Mouse (Mus musculus) olfactory bulb, adult 2 months (tissue): ENCODE results near the gene Asf1b. TPM values are rescaled to one million over a fixed set of nuclear protein-coding genes. Genes with fewer than 3 reads are reported as not detected.
"Not testable (repeated sequence)": the region's sequence is repeated elsewhere in the genome, so short reads cannot be mapped to it uniquely, and the experiment has no call there.

Source experiments
- H3K27ac ChIP-seq: fragments of 200-500 bp; 2 replicates; pipeline ENCODE4 v1.5.1; 2012; ENCODE audit warnings: low read depth, low read length; ENCODE audit not compliant: insufficient read depth
- H3K4me1 ChIP-seq: fragments of 200-500 bp; 2 replicates; pipeline ENCODE4 v1.6.1; 2012; ENCODE audit warnings: low read length; ENCODE audit not compliant: control insufficient read depth, insufficient read depth
- H3K4me3 ChIP-seq: fragments of 200-500 bp; 2 replicates; pipeline ENCODE4 v1.5.1; 2012; ENCODE audit warnings: mild to moderate bottlenecking, low read depth, low read length, moderate library complexity; ENCODE audit not compliant: insufficient read depth
- CTCF ChIP-seq: fragments of 200-500 bp; IDR thresholded peaks from 2 replicates; pipeline ENCODE4 v1.5.1; 2012; ENCODE audit warnings: low read depth, mild to moderate bottlenecking, low read length, moderate library complexity; ENCODE audit not compliant: insufficient read depth
- POLR2A ChIP-seq: fragments of 200-500 bp; IDR thresholded peaks from 2 replicates; pipeline ENCODE4 v1.6.1; 2012; ENCODE audit warnings: mild to moderate bottlenecking, low read depth, low read length, moderate library complexity; ENCODE audit not compliant: insufficient read depth
- WGBS: fragments of 180-500 bp; shearing (Covaris S2); methylation state at CpG from one replicate; pipeline ENCODE4 v1.1.7; 2018; 5-methylcytosine and 5-hydroxymethylcytosine counted together
- polyA plus RNA-seq: library from polyadenylated mRNA; stranded (reverse); fragments of >200 nt; gene quantifications from 2 replicates; pipeline ENCODE4 v1.2.4, GENCODE M21; 2012; ENCODE audit warnings: low replicate concordance; ENCODE audit not compliant: missing spikeins, insufficient read depth, insufficient read length

The Asf1b gene
- polyA plus RNA-seq, 1 experiment = not detected

DNA sequence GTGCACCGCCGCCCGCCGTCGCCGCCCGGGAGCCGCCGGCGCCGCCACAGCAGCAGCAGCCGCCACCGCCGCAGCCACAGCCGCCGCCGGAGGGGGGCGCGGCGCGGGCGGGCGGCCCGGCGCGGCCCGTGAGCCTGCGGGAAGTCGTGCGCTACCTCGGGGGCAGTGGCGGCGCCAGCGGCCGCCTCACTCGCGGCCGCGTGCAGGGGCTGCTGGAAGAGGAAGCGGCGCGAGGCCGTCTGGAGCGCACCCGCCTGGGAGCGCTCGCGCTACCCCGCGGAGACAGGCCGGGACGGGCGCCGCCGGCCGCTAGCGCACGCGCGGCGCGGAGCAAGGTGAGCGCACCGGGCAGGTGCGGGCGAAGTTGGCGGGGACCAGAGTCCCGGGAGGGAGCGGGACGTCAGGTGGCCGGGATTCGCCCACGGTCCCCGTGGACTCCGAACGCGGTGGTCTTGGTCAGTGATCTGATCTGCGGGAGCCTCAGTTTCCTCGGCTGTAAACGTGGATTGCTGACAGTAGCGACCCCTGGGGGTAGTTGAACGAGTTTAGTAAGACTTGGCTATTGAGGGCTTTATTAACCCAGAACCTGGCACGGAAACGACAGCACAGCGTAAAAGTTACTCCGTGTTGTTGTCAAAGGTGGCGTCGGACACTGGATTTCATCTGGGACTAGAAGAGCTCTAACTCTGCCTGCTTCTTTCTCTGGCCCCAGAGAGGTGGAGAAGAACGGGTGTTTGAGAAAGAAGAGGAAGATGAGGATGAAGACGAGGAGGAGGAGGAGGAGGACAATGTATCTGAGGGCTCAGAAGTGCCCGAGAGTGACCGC is 43.1 kb downstream of the Asf1b start:
- Histone ChIP-seq H3K4me1 (peaks cover 20% of the 10 kb centered on the region), H3K4me3 (peak overlapping the region; percentile 69), H3K27ac (no peak overlapping the region)
- TF ChIP-seq POLR2A (no peak), CTCF (peak; percentile 54)
- WGBS = 18% methylated on average over 92 of the region's 92 CpGs

DNA sequence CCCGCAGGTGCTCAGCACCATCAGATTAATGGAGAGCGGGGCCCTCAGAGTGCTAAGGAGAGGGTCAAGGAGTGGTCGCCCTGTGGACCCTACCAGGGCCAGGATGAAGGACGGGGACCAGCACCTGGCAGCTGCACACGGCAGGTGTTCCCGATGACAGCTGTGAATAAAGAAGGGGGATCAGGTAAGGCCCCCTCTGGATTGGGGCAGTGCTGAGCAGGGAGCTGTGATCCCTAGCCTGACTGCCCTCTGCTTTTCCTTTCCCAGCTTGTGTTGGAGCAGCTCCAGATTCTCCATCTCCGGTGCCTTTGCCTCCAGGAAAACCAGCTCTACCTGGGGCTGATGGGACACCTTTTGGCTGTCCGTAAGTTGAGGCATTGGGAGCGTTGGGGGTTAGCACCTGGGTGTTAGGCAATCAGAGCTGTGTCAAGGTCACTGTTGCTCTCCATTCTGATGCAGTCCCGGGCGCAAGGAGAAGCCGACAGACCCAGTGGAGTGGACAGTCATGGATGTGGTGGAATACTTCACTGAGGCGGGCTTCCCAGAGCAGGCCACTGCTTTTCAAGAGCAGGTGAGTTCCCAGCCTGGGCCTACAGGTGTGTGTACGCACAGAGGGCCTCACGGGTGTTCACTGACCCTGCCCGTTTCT is 43.9 kb downstream of the Asf1b start:
- TF ChIP-seq POLR2A (no peak), CTCF (no peak)
- WGBS = 72% methylated on average over 16 of the region's 16 CpGs
- Histone ChIP-seq H3K4me3 (no peak overlapping the region; the same call in 1 of the 2 replicates), H3K4me1 (peaks cover 20% of the 10 kb centered on the region), H3K27ac (no peak overlapping the region)

DNA sequence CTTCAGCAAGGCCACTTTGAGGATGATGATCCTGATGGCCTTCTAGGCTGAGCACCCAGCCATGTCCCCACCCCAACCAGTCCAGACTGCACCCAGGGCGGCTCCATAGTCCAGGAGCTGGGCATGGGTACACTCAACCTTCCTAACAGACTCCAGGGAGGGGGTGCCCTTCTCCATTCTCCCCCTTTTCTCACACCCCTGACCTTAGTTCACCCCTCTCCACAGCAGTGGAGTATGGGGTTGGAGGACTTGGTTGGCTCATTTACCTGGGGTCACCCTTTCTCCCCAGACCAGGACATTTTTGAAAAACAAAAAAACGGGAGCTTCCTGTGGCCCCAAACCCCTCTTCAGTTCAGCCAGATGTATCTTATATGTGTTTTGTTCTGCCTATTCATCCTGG is 44.5 kb downstream of the Asf1b start:
- WGBS = 93% methylated on average over 2 of the region's 2 CpGs
- no peak for TF ChIP-seq CTCF
- no peak for TF ChIP-seq POLR2A
- no peak overlapping the region for H3K27ac ChIP-seq
- H3K4me3 ChIP-seq = no peak overlapping the region
- peaks cover 24% of the 10 kb centered on the region for H3K4me1 ChIP-seq

DNA sequence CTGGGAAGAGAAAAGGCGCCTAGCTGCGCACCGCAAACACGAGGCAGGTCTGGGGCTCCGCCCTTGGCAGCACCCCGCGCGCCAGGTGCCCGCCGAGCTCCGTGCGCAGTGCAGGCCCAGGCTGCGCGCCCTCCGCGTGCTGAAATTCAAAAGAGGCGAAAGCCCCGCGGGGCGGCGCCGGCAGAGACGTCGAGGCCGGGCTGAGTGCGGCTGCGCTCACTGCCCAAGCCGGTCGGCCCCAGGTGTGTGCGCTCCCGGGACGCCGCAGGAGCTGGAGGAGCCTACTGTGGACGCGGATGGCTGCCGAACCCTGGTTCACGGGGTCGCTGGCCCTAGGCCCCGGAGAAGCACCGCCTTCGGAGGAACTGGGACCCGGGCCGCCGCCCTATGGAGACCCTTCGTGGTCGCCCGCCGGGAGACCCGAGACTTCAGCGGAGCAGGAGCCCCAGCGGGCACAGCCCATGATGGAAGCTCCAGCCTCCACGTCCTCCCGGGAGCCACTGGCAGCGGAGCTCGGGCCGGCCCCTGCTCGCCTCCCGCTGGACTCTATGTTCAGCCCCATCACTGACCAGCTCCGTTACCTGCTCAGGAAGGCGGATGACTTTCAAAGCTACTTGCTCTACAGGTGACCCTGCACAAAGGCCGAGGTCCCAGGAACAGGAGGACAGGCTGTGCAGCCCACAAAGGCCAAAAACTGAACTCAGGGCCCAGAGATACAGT is 46.1 kb downstream of the Asf1b start, which contains the start of gene 1700067K01Rik:
Gene 1700067K01Rik (plus strand): TSS at position 222 of the 720 bp plus-strand sequence.
- Histone ChIP-seq H3K4me1 (peaks cover 27% of the 10 kb centered on the region), H3K27ac (no peak within 1 kb of the TSS), H3K4me3 (no peak within 1 kb of the TSS)
- WGBS = 61% methylated on average over 61 of the region's 61 CpGs
- TF ChIP-seq POLR2A (no peak), CTCF (no peak)

DNA sequence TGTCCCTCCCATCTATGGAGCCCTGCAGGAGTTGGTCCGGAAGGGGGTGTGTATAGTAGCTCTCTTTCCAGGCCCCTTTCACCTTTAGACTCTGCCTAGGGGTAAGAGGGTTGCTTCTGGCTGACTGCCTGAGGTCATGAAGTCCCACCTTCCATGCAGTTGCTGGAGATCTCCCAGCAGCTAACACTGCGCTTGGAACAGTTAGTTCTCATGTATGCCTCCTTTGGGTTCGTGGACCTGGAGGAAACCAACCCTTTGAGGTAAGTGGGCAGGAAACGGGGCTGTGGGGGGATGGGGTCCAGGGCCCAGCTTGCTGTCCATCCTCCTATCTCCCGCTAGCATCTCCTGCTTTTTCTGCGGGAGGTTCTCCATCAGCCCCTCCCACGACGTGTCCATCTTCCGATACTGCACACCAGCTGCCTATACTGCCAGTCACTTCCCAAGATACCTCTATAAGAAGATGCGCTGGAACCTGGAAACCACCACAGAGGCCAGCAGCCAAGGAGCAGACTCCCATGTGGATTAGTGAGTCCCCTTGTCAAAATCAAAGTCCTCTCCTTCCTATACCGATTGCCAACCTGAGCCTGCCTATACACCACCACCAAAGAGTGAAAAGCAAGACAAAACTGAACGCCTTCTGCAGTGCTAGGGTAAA is 47.8 kb downstream of the Asf1b start:
- WGBS = 70% methylated on average over 12 of the region's 12 CpGs
- Histone ChIP-seq H3K4me3 (no peak overlapping the region), H3K27ac (no peak overlapping the region), H3K4me1 (peaks cover 27% of the 10 kb centered on the region)
- TF ChIP-seq POLR2A = no peak
- no peak for TF ChIP-seq CTCF

DNA sequence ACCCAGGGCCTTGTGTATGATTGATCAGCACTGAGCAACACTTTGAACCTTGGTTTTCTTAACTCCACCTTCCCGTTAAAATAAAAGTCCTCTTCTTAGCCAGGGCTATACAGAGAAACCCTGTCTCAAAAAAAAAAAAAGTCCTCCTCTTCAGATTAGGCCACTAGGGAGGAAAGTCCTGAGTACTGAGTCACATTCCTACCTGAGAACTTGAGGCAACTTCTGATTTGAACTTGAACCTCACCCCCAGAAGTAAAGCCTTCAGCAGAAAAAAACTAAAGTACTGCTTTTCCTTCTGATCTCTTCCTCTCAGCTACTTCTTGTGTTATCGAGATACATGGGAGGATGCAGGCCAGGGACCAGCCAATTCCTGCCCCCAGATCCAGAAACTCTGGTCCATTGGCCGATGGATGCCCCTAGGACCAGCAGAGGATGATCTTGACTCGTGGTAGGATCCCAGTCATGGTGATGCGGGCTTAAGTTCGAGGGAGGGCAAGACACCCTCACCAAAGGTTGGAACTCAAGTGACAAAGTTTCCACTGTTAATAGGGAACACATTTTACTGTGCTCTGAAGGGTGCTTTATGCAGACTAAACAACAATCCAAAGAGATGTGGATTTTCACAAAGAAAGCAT is 48.4 kb downstream of the Asf1b start:
- H3K4me3 ChIP-seq = no peak overlapping the region
- TF ChIP-seq POLR2A (no peak), CTCF (no peak)
- peaks cover 23% of the 10 kb centered on the region for H3K4me1 ChIP-seq
- WGBS = 55% methylated on average over 6 of the region's 6 CpGs
- no peak overlapping the region for H3K27ac ChIP-seq

DNA sequence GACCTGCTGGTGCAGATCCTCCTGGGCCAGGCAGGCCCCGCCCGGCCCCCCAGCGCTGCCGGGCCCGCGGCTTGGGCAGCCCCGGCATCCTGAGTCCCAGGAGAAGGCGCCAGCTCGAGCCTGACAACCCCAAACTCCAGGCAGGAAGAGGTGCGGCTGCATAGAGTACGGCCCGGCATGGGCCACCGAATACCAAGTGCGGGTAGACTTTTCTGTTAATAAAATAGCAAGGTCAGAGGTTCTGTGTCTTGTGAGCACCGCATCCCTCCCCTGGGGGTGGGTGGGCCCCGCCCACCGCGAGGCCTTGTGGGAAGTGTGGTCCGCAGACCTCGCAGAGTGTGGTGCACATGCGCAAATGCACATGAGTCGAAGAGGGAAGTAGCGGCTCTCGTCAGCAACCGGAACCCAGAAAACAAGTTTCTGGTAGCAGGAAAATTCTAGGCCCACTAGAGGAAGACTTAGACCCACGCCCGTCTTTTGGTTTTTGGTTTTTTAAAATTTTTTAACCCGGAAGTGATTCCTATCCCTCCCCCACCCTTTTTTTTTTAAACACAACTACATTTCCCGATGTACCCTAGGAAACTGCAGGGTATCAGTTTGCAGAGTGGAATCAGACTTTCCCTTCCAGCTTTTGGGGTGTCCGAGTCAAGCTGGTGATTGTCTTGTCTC is 49.4 kb downstream of the Asf1b start:
- under 1% methylated on average over 30 of the region's 30 CpGs for WGBS
- H3K4me3 ChIP-seq = peak overlapping the region; percentile 96

DNA sequence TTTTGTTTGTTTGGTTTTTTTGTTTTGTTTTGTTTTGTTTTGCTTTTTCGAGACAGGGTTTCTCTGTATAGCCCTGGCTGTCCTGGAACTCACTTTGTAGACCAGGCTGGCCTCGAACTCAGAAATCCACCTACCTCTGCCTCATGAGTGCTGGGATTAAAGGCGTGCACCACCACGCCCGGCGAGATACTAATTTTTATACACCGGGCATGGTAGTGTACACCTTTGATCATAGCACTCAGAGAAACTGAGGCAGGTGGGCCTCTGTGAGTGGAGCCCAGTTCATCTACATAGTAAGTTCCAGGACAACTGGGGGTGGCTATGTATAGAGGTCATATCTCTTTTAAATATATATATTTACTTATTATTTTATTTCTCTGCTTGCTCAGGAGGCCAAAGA is 50.2 kb downstream of the Asf1b start:
- H3K27ac ChIP-seq, H3K4me3 ChIP-seq: not testable (repeated sequence)
- WGBS = 94% methylated on average over 7 of the region's 7 CpGs
- H3K4me1 ChIP-seq = peaks cover 16% of the 10 kb centered on the region

More for the DNA sequence above, 49.4 kb downstream of the Asf1b start:
- TF ChIP-seq POLR2A (peak; percentile 43; the same call in 1 of the 2 replicates), CTCF (no peak)
- Histone ChIP-seq H3K4me1 (peaks cover 15% of the 10 kb centered on the region), H3K27ac (peak overlapping the region; percentile 76)
